Mouse (Mus musculus) limb, embryonic 12.5 days (tissue): Measurements from ENCODE around the gene Tas2r116. TPM values are rescaled to one million over a fixed set of nuclear protein-coding genes. Genes with fewer than 3 reads are reported as not detected.

Experiments
- ATAC-seq: fragments of 200-750 bp; cut with Nextera tagmentation; 2 replicates; pipeline ENCODE4 v1.8.0; 2017; ENCODE audit warnings: low read depth, moderate TSS enrichment; ENCODE audit not compliant: insufficient number of reproducible peaks, insufficient read depth, low FRiP score, low TSS enrichment
- H3K27ac ChIP-seq: fragments of 300-500 bp; sonication (generic); 2 replicates; pipeline ENCODE4 v1.5.1; 2016; ENCODE audit warnings: mild to moderate bottlenecking, moderate library complexity
- H3K27me3 ChIP-seq: fragments of 300-500 bp; sonication (generic); 2 replicates; pipeline ENCODE4 v1.6.1; 2016; ENCODE audit warnings: mild to moderate bottlenecking, moderate library complexity
- H3K36me3 ChIP-seq: fragments of 300-500 bp; sonication (generic); 2 replicates; pipeline ENCODE4 v1.6.1; 2016; ENCODE audit warnings: mild to moderate bottlenecking, moderate library complexity
- H3K4me1 ChIP-seq: fragments of 300-500 bp; sonication (generic); replicated peaks from 2 replicates; pipeline ENCODE4 v1.6.1; 2016
- H3K4me2 ChIP-seq: fragments of 300-500 bp; sonication (generic); 2 replicates; pipeline ENCODE4 v1.6.1; 2016; ENCODE audit warnings: mild to moderate bottlenecking, moderate library complexity
- H3K4me3 ChIP-seq: fragments of 300-500 bp; sonication (generic); replicated peaks from 2 replicates; pipeline ENCODE4 v1.5.1; 2016; ENCODE audit warnings: mild to moderate bottlenecking
- H3K9ac ChIP-seq: fragments of 300-500 bp; sonication (generic); replicated peaks from 2 replicates; pipeline ENCODE4 v1.6.1; 2016; ENCODE audit warnings: mild to moderate bottlenecking, moderate library complexity
- H3K9me3 ChIP-seq: fragments of 300-500 bp; sonication (generic); 2 replicates; pipeline ENCODE4 v1.6.1; 2016; ENCODE audit warnings: mild to moderate bottlenecking, moderate library complexity
- WGBS: fragments of 180-500 bp; shearing (Covaris S2); methylation state at CpG from one replicate; pipeline ENCODE4 v1.1.7; 2016; 5-methylcytosine and 5-hydroxymethylcytosine counted together
- polyA plus RNA-seq: library from polyadenylated mRNA; unstranded; fragments of >200 nt; fragmentation: Nextera tagmentation; extraction: Ambion mirVana; gene quantifications from 2 replicates; pipeline ENCODE4 v1.2.1, GENCODE M21; 2016

Tas2r116 gene
- polyA plus RNA-seq: not detected in 2 replicates

GRCm38 (mm10) chr6:132855138-132855537 lies at the start of gene Tas2r116:
TSS of gene Tas2r116 (plus strand) at chr6:132855438.
- no peaks in the 10 kb centered on the region for H3K9me3 ChIP-seq
- no peaks in the 10 kb centered on the region for H3K27me3 ChIP-seq
- WGBS: 88% methylated on average over 1 of the region's 1 CpGs
- no peak within 1 kb of the TSS for H3K4me2 ChIP-seq
- no peak for ATAC-seq
- no peak within 1 kb of the TSS for H3K9ac ChIP-seq
- H3K36me3 ChIP-seq: no peaks in the 10 kb centered on the region
- H3K27ac ChIP-seq: no peak within 1 kb of the TSS
- no peak within 1 kb of the TSS for H3K4me3 ChIP-seq
- no peaks in the 10 kb centered on the region for H3K4me1 ChIP-seq

GRCm38 (mm10) chr6:132846842-132847241 lies 8.4 kb upstream of the Tas2r116 start, which contains the start of gene Tas2r123:
TSS of gene Tas2r123 (plus strand) at chr6:132847142.
- WGBS: 81% methylated on average over 1 of the region's 1 CpGs
- Histone ChIP-seq H3K4me2 (no peak within 1 kb of the TSS), H3K36me3 (no peaks in the 10 kb centered on the region), H3K4me3 (no peak within 1 kb of the TSS), H3K4me1 (no peaks in the 10 kb centered on the region), H3K27ac (no peak within 1 kb of the TSS), H3K9ac (no peak within 1 kb of the TSS), H3K9me3 (no peaks in the 10 kb centered on the region), H3K27me3 (no peaks in the 10 kb centered on the region)
- ATAC-seq: no peak

- no peaks in the 10 kb centered on the region for H3K9me3 ChIP-seq
- no peaks in the 10 kb centered on the region for H3K36me3 ChIP-seq
- H3K27ac ChIP-seq: no peak within 1 kb of the TSS
- no peaks in the 10 kb centered on the region for H3K4me1 ChIP-seq
- H3K4me3 ChIP-seq: no peak within 1 kb of the TSS
- no peaks in the 10 kb centered on the region for H3K27me3 ChIP-seq
- no peak for ATAC-seq
- no peak within 1 kb of the TSS for H3K9ac ChIP-seq
- H3K4me2 ChIP-seq: no peak within 1 kb of the TSS
Measured at GRCm38 (mm10) chr6:132867708-132868107, 12.5 kb downstream of the Tas2r116 start, which contains the start of gene Tas2r110. TSS of gene Tas2r110 (plus strand) at chr6:132868008.

- 71% methylated on average over 1 of the region's 1 CpGs for WGBS
Measured at GRCm38 (mm10) chr6:132892711-132893110, 37.5 kb downstream of the Tas2r116 start, which contains the start of gene Tas2r113. TSS of gene Tas2r113 (plus strand) at chr6:132893011.

More at GRCm38 (mm10) chr6:132892711-132893110, 37.5 kb downstream of the Tas2r116 start, which contains the start of gene Tas2r113:
- Histone ChIP-seq H3K36me3 (no peaks in the 10 kb centered on the region), H3K4me3 (no peak within 1 kb of the TSS), H3K27ac (no peak within 1 kb of the TSS), H3K4me1 (no peaks in the 10 kb centered on the region), H3K27me3 (no peaks in the 10 kb centered on the region), H3K9me3 (no peaks in the 10 kb centered on the region), H3K4me2 (no peak within 1 kb of the TSS), H3K9ac (no peak within 1 kb of the TSS)
- ATAC-seq: no peak

Other genes starting within 250 kb of the Tas2r116 start
- gene A630073D07Rik, start 203.9 kb upstream of the Tas2r116 start, polyA plus RNA-seq: not detected in 2 replicates
- not detected in 2 replicates for gene Tas2r120, start 198.5 kb upstream of the Tas2r116 start, polyA plus RNA-seq
- not detected in 2 replicates for gene Tas2r121, start 154.4 kb upstream of the Tas2r116 start, polyA plus RNA-seq
- gene Tas2r122, start 143.5 kb upstream of the Tas2r116 start, polyA plus RNA-seq: not detected in 2 replicates
- not detected in 2 replicates for gene Tas2r115, start 117.4 kb upstream of the Tas2r116 start, polyA plus RNA-seq
- gene Tas2r124, start 100.7 kb upstream of the Tas2r116 start, polyA plus RNA-seq: not detected in 2 replicates
- not detected in 2 replicates for gene Tas2r102, start 93.3 kb upstream of the Tas2r116 start, polyA plus RNA-seq
- gene Tas2r136, start 77.3 kb upstream of the Tas2r116 start, polyA plus RNA-seq: not detected in 2 replicates
- not detected in 2 replicates for gene Tas2r117, start 52.6 kb upstream of the Tas2r116 start, polyA plus RNA-seq
- gene Tas2r123, start 8.3 kb upstream of the Tas2r116 start, polyA plus RNA-seq: not detected in 2 replicates
- not detected in 2 replicates for gene Tas2r110, start 12.6 kb downstream of the Tas2r116 start, polyA plus RNA-seq
- gene Tas2r113, start 37.6 kb downstream of the Tas2r116 start, polyA plus RNA-seq: not detected in 2 replicates
- not detected in 2 replicates for gene Tas2r125, start 54.2 kb downstream of the Tas2r116 start, polyA plus RNA-seq
- not detected in 2 replicates for gene Tas2r129, start 95.7 kb downstream of the Tas2r116 start, polyA plus RNA-seq
- not detected in 2 replicates for gene Tas2r131, start 102.5 kb downstream of the Tas2r116 start, polyA plus RNA-seq
- gene Tas2r109, start 125.5 kb downstream of the Tas2r116 start, polyA plus RNA-seq: not detected in 2 replicates
- not detected in 2 replicates for gene Tas2r103, start 181.7 kb downstream of the Tas2r116 start, polyA plus RNA-seq
- not detected in 2 replicates for gene Tas2r140, start 200.4 kb downstream of the Tas2r116 start, polyA plus RNA-seq
- gene Smim10l1, start 249.5 kb downstream of the Tas2r116 start, polyA plus RNA-seq: 96.8 and 100 TPM in 2 replicates